Mouse (Mus musculus) liver, embryonic 14.5 days (tissue): ENCODE results near the gene Fgfr3. TPM values are rescaled to one million over a fixed set of nuclear protein-coding genes. Genes with fewer than 3 reads are reported as not detected.

Source experiments
- ATAC-seq: fragments of 200-750 bp; cut with Nextera tagmentation; 2 replicates; pipeline ENCODE4 v1.8.0; 2017; ENCODE audit warnings: moderate number of reproducible peaks, mild to moderate bottlenecking, moderate library complexity; ENCODE audit not compliant: insufficient read depth
- DNase-seq, 3 experiments: peaks; one replicate each; pipeline ENCODE4 v3.0.0-alpha.2; 2012 to 2013; ENCODE audit warnings: low read depth in 3 of 3, low spot score in 3 of 3
- H3K27ac ChIP-seq: fragments of 300-500 bp; sonication (generic); 2 replicates; pipeline ENCODE4 v1.5.1; 2014; ENCODE audit warnings: moderate library complexity, mild to moderate bottlenecking, control low read depth, inconsistent platforms
- H3K27me3 ChIP-seq: fragments of 300-500 bp; sonication (generic); 2 replicates; pipeline ENCODE4 v1.6.1; 2014; ENCODE audit warnings: mild to moderate bottlenecking, low read length, moderate library complexity; ENCODE audit not compliant: control insufficient read depth, insufficient read depth
- H3K36me3 ChIP-seq: fragments of 300-500 bp; sonication (generic); replicated peaks from 2 replicates; pipeline ENCODE4 v1.6.1; 2014; ENCODE audit warnings: low read depth; ENCODE audit not compliant: control insufficient read depth, insufficient read depth
- H3K4me1 ChIP-seq, 2 experiments: fragments of 200-500 bp in 1 of 2; fragments of 300-500 bp in 1 of 2; sonication (generic) in 1 of 2; replicated peaks; 2 replicates each; pipeline ENCODE4 v1.6.1; 2012 to 2014; ENCODE audit warnings: antibody characterized with exemption in 1 of 2, inconsistent platforms in 1 of 2, low read length in 1 of 2; ENCODE audit not compliant: control insufficient read depth in 2 of 2, insufficient read depth in 2 of 2
- H3K4me2 ChIP-seq: fragments of 300-500 bp; sonication (generic); 2 replicates; pipeline ENCODE4 v1.6.1; 2014; ENCODE audit warnings: low read depth, mild to moderate bottlenecking, control low read depth, moderate library complexity
- H3K4me3 ChIP-seq, 2 experiments: fragments of 200-500 bp in 1 of 2; fragments of 300-500 bp in 1 of 2; sonication (generic) in 1 of 2; 2 replicates each; pipeline ENCODE4 v1.5.1; 2012 to 2014; ENCODE audit warnings: low read depth in 2 of 2, low read length in 2 of 2, mild to moderate bottlenecking in 2 of 2, control low read depth in 1 of 2, inconsistent platforms in 1 of 2, moderate library complexity in 1 of 2; ENCODE audit not compliant: insufficient read depth in 1 of 2
- H3K9ac ChIP-seq: fragments of 300-500 bp; sonication (generic); replicated peaks from 2 replicates; pipeline ENCODE4 v1.6.1; 2014; ENCODE audit warnings: mild to moderate bottlenecking, control low read depth, moderate library complexity
- H3K9me3 ChIP-seq: fragments of 300-500 bp; sonication (generic); 2 replicates; pipeline ENCODE4 v1.6.1; 2016; ENCODE audit warnings: low read length, mixed read lengths; ENCODE audit not compliant: control insufficient read depth
- CTCF ChIP-seq: IDR thresholded peaks from 2 replicates; pipeline ENCODE4 v1.5.1; 2016; ENCODE audit warnings: antibody characterized with exemption, low read depth, control low read depth
- EP300 ChIP-seq: IDR thresholded peaks from 2 replicates; pipeline ENCODE4 v1.6.1; 2016; ENCODE audit warnings: antibody characterized with exemption, low read depth
- WGBS: fragments of 180-500 bp; shearing (Covaris S2); extraction: QIAGEN DNeasy Blood & Tissue Kit; methylation state at CpG from one replicate; pipeline ENCODE4 v1.1.7; 2014; ENCODE audit not compliant: insufficient replicate concordance; 5-methylcytosine and 5-hydroxymethylcytosine counted together
- polyA plus RNA-seq, 2 experiments: library from polyadenylated mRNA; depleted of rRNA in 1 of 2; stranded (reverse) in 1 of 2; unstranded in 1 of 2; fragments of >200 nt; fragmentation: Nextera tagmentation in 1 of 2; extraction: Ambion mirVana in 1 of 2; gene quantifications; 2 replicates each; pipeline versions ENCODE4 v1.2.1 to v1.2.3; 2012 to 2014

Gene Fgfr3
- polyA plus RNA-seq, 2 experiments, result 1.2 to 4.5 TPM

- TF ChIP-seq EP300 (no peak), CTCF (no peak)
- H3K4me3 ChIP-seq, result no peak overlapping the region
- no peaks in the 10 kb centered on the region for H3K27me3 ChIP-seq
- no peaks in the 10 kb centered on the region for H3K9me3 ChIP-seq
- no peak for ATAC-seq
- 85% methylated on average over 16 of the region's 16 CpGs for WGBS
- no peak overlapping the region for H3K27ac ChIP-seq
- H3K4me2 ChIP-seq, result no peak overlapping the region
- H3K4me1 ChIP-seq, result no peaks in the 10 kb centered on the region
- DNase-seq, result no peak
- H3K36me3 ChIP-seq, result no peaks in the 10 kb centered on the region
- no peak overlapping the region for H3K9ac ChIP-seq
These were observed 14.1 kb downstream of the Fgfr3 start for GRCm38 (mm10) chr5:33735412-33736092.

GRCm38 (mm10) chr5:33736230-33736629, 14.8 kb downstream of the Fgfr3 start:
- ATAC-seq (no peak), DNase-seq (no peak)
- WGBS, result 72% methylated on average over 9 of the region's 9 CpGs
- no peaks in the 10 kb centered on the region for H3K4me1 ChIP-seq
- TF ChIP-seq CTCF (no peak), EP300 (no peak)
- no peaks in the 10 kb centered on the region for H3K27me3 ChIP-seq
- no peak overlapping the region for H3K4me3 ChIP-seq
- H3K4me2 ChIP-seq, result no peak overlapping the region
- no peak overlapping the region for H3K27ac ChIP-seq
- H3K9me3 ChIP-seq, result no peaks in the 10 kb centered on the region
- no peak overlapping the region for H3K9ac ChIP-seq
- no peaks in the 10 kb centered on the region for H3K36me3 ChIP-seq

- H3K36me3 ChIP-seq, result no peaks in the 10 kb centered on the region
- 28% methylated on average over 7 of the region's 7 CpGs for WGBS
- no peaks in the 10 kb centered on the region for H3K9me3 ChIP-seq
- DNase-seq, result peak; percentile 18 to 39 (median 33)
- no peak for ATAC-seq
- H3K4me3 ChIP-seq, result no peak overlapping the region
- no peaks in the 10 kb centered on the region for H3K4me1 ChIP-seq
- no peak overlapping the region for H3K27ac ChIP-seq
- no peak overlapping the region for H3K9ac ChIP-seq
- no peak for TF ChIP-seq EP300
- TF ChIP-seq CTCF, result peak; percentile 83
- no peaks in the 10 kb centered on the region for H3K27me3 ChIP-seq
- H3K4me2 ChIP-seq, result no peak overlapping the region
These were observed 16.4 kb downstream of the Fgfr3 start for GRCm38 (mm10) chr5:33737903-33738321.

- Histone ChIP-seq H3K27me3 (no peaks in the 10 kb centered on the region), H3K4me2 (no peak overlapping the region), H3K27ac (no peak overlapping the region), H3K9me3 (no peaks in the 10 kb centered on the region), H3K9ac (no peak overlapping the region), H3K4me3 (no peak overlapping the region), H3K36me3 (no peaks in the 10 kb centered on the region), H3K4me1 (no peaks in the 10 kb centered on the region)
- DNase-seq (no peak), ATAC-seq (no peak)
- TF ChIP-seq CTCF, result no peak
- no peak for TF ChIP-seq EP300
These were observed 16.9 kb downstream of the Fgfr3 start for GRCm38 (mm10) chr5:33738341-33738740.

- ATAC-seq (peak; percentile 74), DNase-seq (peak in 1 of 3 experiments; percentile 22)
- Histone ChIP-seq H3K36me3 (peaks cover 3% of the 10 kb centered on the region), H3K9me3 (no peaks in the 10 kb centered on the region), H3K4me3 (no peak overlapping the region), H3K27me3 (no peaks in the 10 kb centered on the region), H3K9ac (no peak overlapping the region), H3K4me2 (no peak overlapping the region), H3K4me1 (no peaks in the 10 kb centered on the region), H3K27ac (no peak overlapping the region)
- WGBS, result 62% methylated on average over 4 of the region's 4 CpGs
- TF ChIP-seq EP300 (no peak), CTCF (no peak)
These were observed 19.1 kb downstream of the Fgfr3 start for GRCm38 (mm10) chr5:33740548-33740947.
